Comparison of ENCODE assay signal across 11 mouse cellular contexts in genomic region chr5:64435491-64435890, GRCm38 (mm10).
DNase-seq lines count a peak whose midpoint lies in the region; ATAC-seq and TF ChIP-seq lines count a peak whose summit lies in the region.
"Had no signal": no experiment of that assay in that cellular context is flagged by ENCODE, and none has a peak within 500 bp of the region (broad histone marks: within the 10 kb centered on the region; RNA-seq: fewer than 3 reads in every experiment).

No protein-coding gene starts in this region.

- no peaks in the 10 kb centered on the region for H3K9me3 ChIP-seq in lung, embryonic 14.5 days (ENCODE audit: low read depth, low read length)
- H3K9me3 ChIP-seq in liver, embryonic 13.5 days (replicated peaks): no peaks in the 10 kb centered on the region
- no peaks in the 10 kb centered on the region for H3K9me3 ChIP-seq in stomach, embryonic 15.5 days
- no peaks in the 10 kb centered on the region for H3K9me3 ChIP-seq in forebrain, embryonic 14.5 days (replicated peaks; ENCODE audit: control insufficient read depth, low read length)
- H3K9me3 ChIP-seq: midbrain, embryonic 15.5 days had no signal

- H3K27me3 ChIP-seq in lung, embryonic 14.5 days (ENCODE audit: insufficient read depth, low read length): no peaks in the 10 kb centered on the region
- H3K27me3 ChIP-seq in liver, embryonic 13.5 days: no peaks in the 10 kb centered on the region
- H3K27me3 ChIP-seq in stomach, embryonic 15.5 days (replicated peaks): no peaks in the 10 kb centered on the region
- no peaks in the 10 kb centered on the region for H3K27me3 ChIP-seq in forebrain, embryonic 14.5 days (replicated peaks; ENCODE audit: control insufficient read depth, insufficient read depth, low read length)
- H3K27me3 ChIP-seq: midbrain, embryonic 15.5 days had no signal

- no peak for DNase-seq in lung, embryonic 14.5 days
- no peak for DNase-seq in lung, postnatal 25 days (ENCODE audit: low spot score)
- DNase-seq in liver, embryonic 13.5 days: peak; percentile 90
- no peak for DNase-seq in cerebellum, adult 11 months
- no peak for DNase-seq in cerebellum, postnatal 36 days
- DNase-seq in forebrain, embryonic 14.5 days (ENCODE audit: low spot score): no peak
- DNase-seq: cerebellum, adult 11-12 months had no signal

- H3K36me3 ChIP-seq in lung, embryonic 14.5 days (ENCODE audit: insufficient read depth): no peaks in the 10 kb centered on the region
- H3K36me3 ChIP-seq in liver, embryonic 13.5 days: no peaks in the 10 kb centered on the region
- no peaks in the 10 kb centered on the region for H3K36me3 ChIP-seq in stomach, embryonic 15.5 days
- no peaks in the 10 kb centered on the region for H3K36me3 ChIP-seq in forebrain, embryonic 14.5 days (ENCODE audit: control insufficient read depth, insufficient read depth, low read length)
- H3K36me3 ChIP-seq: midbrain, embryonic 15.5 days had no signal

- no peak overlapping the region for H3K9ac ChIP-seq in lung, embryonic 14.5 days
- H3K9ac ChIP-seq in liver, embryonic 13.5 days: peak overlapping the region; percentile 65
- no peak overlapping the region for H3K9ac ChIP-seq in stomach, embryonic 15.5 days
- no peak overlapping the region for H3K9ac ChIP-seq in forebrain, embryonic 14.5 days (ENCODE audit: low read length)
- H3K9ac ChIP-seq: midbrain, embryonic 15.5 days had no signal

- ATAC-seq in lung, embryonic 14.5 days (ENCODE audit: insufficient read depth): peak; percentile 63
- ATAC-seq in common myeloid progenitor, adult 5-6 weeks (replicated peaks; ENCODE audit: low read depth, poor library complexity, severe bottlenecking): peak; percentile 90
- peak; percentile 100 for ATAC-seq in liver, embryonic 13.5 days (ENCODE audit: low read depth)
- peak; percentile 90 for ATAC-seq in stomach, embryonic 15.5 days (ENCODE audit: insufficient read depth, low FRiP score, low read depth)
- ATAC-seq in forebrain, embryonic 14.5 days: no peak
- ATAC-seq: hindbrain, embryonic 16.5 days; midbrain, embryonic 15.5 days had no signal

- H3K4me3 ChIP-seq in lung, embryonic 14.5 days (ENCODE audit: low read depth, low read length): no peak overlapping the region
- H3K4me3 ChIP-seq in liver, embryonic 13.5 days (replicated peaks): peak overlapping the region; percentile 24
- H3K4me3 ChIP-seq in stomach, embryonic 15.5 days (replicated peaks): no peak overlapping the region
- H3K4me3 ChIP-seq in forebrain, embryonic 14.5 days (ENCODE audit: low read depth, low read length): no peak overlapping the region
- H3K4me3 ChIP-seq: midbrain, embryonic 15.5 days had no signal

- 33% methylated on average over 3 of the region's 3 CpGs for WGBS in lung, embryonic 14.5 days
- WGBS in liver, embryonic 13.5 days (ENCODE audit: insufficient replicate concordance): 23% methylated on average over 3 of the region's 3 CpGs
- WGBS in stomach, embryonic 15.5 days: 45% methylated on average over 3 of the region's 3 CpGs
- WGBS in forebrain, embryonic 14.5 days: 82% methylated on average over 3 of the region's 3 CpGs

- no peak overlapping the region for H3K4me2 ChIP-seq in lung, embryonic 14.5 days
- H3K4me2 ChIP-seq in liver, embryonic 13.5 days: peak overlapping the region; percentile 55
- H3K4me2 ChIP-seq in stomach, embryonic 15.5 days: no peak overlapping the region
- H3K4me2 ChIP-seq in forebrain, embryonic 14.5 days (ENCODE audit: low read length): no peak overlapping the region
- H3K4me2 ChIP-seq: midbrain, embryonic 15.5 days had no signal

- no peaks in the 10 kb centered on the region for H3K4me1 ChIP-seq in lung, embryonic 14.5 days (ENCODE audit: insufficient read depth)
- peaks cover 82% of the 10 kb centered on the region for H3K4me1 ChIP-seq in liver, embryonic 13.5 days (replicated peaks)
- H3K4me1 ChIP-seq in stomach, embryonic 15.5 days: no peaks in the 10 kb centered on the region; the same call in 1 of the 2 replicates
- H3K4me1 ChIP-seq in forebrain, embryonic 14.5 days (ENCODE audit: control insufficient read depth, insufficient read depth, low read length): no peaks in the 10 kb centered on the region
- H3K4me1 ChIP-seq: midbrain, embryonic 15.5 days had no signal

- no peak overlapping the region for H3K27ac ChIP-seq in lung, embryonic 14.5 days (ENCODE audit: low read depth)
- H3K27ac ChIP-seq in liver, embryonic 13.5 days: peak overlapping the region; percentile 96
- no peak overlapping the region for H3K27ac ChIP-seq in stomach, embryonic 15.5 days
- H3K27ac ChIP-seq in forebrain, embryonic 14.5 days (ENCODE audit: low read depth, low read length): no peak overlapping the region
- H3K27ac ChIP-seq: midbrain, embryonic 15.5 days had no signal

- TF ChIP-seq CTCF in lung, embryonic 14.5 days (IDR thresholded peaks at IDR 0.05; ENCODE audit: low read depth): no peak
